Mouse (Mus musculus) kidney, embryonic 15.5 days (tissue): ENCODE results near the gene Vldlr. TPM values are rescaled to one million over a fixed set of nuclear protein-coding genes. Genes with fewer than 3 reads are reported as not detected.

Experiments
- ATAC-seq: fragments of 200-750 bp; cut with Nextera tagmentation; replicated peaks from 2 replicates; pipeline ENCODE4 v1.8.0; 2017; ENCODE audit warnings: moderate TSS enrichment; ENCODE audit not compliant: low FRiP score
- H3K27ac ChIP-seq: fragments of 300-500 bp; sonication (generic); 2 replicates; pipeline ENCODE4 v1.5.1; 2015; ENCODE audit warnings: mild to moderate bottlenecking, inconsistent platforms
- H3K27me3 ChIP-seq: fragments of 300-500 bp; sonication (generic); 2 replicates; pipeline ENCODE4 v1.6.1; 2015; ENCODE audit warnings: inconsistent platforms
- H3K36me3 ChIP-seq: fragments of 300-500 bp; sonication (generic); 2 replicates; pipeline ENCODE4 v1.6.1; 2015; ENCODE audit warnings: inconsistent platforms
- H3K4me1 ChIP-seq: fragments of 300-500 bp; sonication (generic); 2 replicates; pipeline ENCODE4 v1.6.1; 2015; ENCODE audit warnings: inconsistent platforms
- H3K4me2 ChIP-seq: fragments of 300-500 bp; sonication (generic); 2 replicates; pipeline ENCODE4 v1.6.1; 2015; ENCODE audit warnings: moderate library complexity, mild to moderate bottlenecking, inconsistent platforms
- H3K4me3 ChIP-seq: fragments of 300-500 bp; sonication (generic); replicated peaks from 2 replicates; pipeline ENCODE4 v1.5.1; 2015; ENCODE audit warnings: mild to moderate bottlenecking, inconsistent platforms
- H3K9ac ChIP-seq: fragments of 300-500 bp; sonication (generic); 2 replicates; pipeline ENCODE4 v1.6.1; 2015; ENCODE audit warnings: mild to moderate bottlenecking, inconsistent platforms
- H3K9me3 ChIP-seq: fragments of 300-500 bp; sonication (generic); replicated peaks from 2 replicates; pipeline ENCODE4 v1.6.1; 2016; ENCODE audit warnings: inconsistent platforms
- WGBS: fragments of 180-500 bp; shearing (Covaris S2); methylation state at CpG from one replicate; pipeline ENCODE4 v1.1.7; 2015; ENCODE audit warnings: mixed read lengths; 5-methylcytosine and 5-hydroxymethylcytosine counted together
- polyA plus RNA-seq: library from polyadenylated mRNA; unstranded; fragments of >200 nt; fragmentation: Nextera tagmentation; extraction: Ambion mirVana; gene quantifications from 2 replicates; pipeline ENCODE4 v1.2.1, GENCODE M21; 2015

Gene Vldlr
- polyA plus RNA-seq, 1 experiment from 2014 or later: 31.8 TPM

DNA sequence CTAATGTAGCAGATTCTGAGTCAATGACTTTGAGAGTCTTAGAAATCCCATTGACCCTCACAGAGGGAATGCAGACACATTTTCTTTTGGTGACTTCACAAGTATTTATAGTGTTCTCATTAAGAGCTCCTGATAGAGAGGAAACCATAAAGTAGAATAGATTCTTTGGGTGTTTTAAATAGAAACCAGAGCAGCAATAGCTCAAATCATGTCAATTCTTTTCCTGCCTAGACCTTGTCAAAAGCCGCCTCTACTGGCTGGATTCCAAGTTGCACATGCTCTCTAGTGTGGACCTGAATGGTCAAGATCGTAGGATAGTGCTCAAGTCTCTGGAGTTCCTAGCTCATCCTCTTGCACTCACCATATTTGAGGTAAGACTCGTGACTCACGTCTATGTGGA lies 27.2 kb downstream of the Vldlr start:
- Histone ChIP-seq H3K4me3 (no peak overlapping the region), H3K27me3 (no peaks in the 10 kb centered on the region), H3K9ac (no peak overlapping the region), H3K9me3 (no peaks in the 10 kb centered on the region), H3K4me2 (no peak overlapping the region), H3K4me1 (no peaks in the 10 kb centered on the region), H3K36me3 (peaks cover 91% of the 10 kb centered on the region), H3K27ac (no peak overlapping the region)
- no peak for ATAC-seq
- 77% methylated on average over 4 of the region's 4 CpGs for WGBS

DNA sequence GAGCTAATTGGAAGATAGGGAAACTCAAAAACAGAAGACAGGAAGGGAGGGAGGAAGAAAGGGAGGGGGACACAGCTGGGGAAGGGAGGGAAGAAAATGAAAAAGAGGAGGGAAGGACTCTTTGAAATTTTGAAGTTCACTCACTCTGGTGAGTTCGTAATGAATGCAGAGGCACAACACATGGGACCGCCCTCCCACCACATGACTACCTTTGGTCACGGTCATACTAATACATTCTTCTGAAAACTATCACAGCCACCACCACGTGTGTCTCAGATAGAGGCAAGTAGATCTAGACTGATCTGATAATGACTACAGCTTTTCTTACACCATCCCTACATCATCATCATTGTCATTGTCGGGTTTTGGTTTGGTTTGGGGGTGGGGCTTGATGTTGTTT lies 38.5 kb downstream of the Vldlr start:
- Histone ChIP-seq H3K9me3 (no peaks in the 10 kb centered on the region), H3K27ac (no peak overlapping the region), H3K36me3 (peaks cover 9% of the 10 kb centered on the region; the same call in 1 of the 2 replicates), H3K4me3 (no peak overlapping the region), H3K27me3 (no peaks in the 10 kb centered on the region), H3K4me1 (no peaks in the 10 kb centered on the region), H3K9ac (no peak overlapping the region), H3K4me2 (no peak overlapping the region)
- 88% methylated on average over 5 of the region's 5 CpGs for WGBS
- ATAC-seq: no peak

DNA sequence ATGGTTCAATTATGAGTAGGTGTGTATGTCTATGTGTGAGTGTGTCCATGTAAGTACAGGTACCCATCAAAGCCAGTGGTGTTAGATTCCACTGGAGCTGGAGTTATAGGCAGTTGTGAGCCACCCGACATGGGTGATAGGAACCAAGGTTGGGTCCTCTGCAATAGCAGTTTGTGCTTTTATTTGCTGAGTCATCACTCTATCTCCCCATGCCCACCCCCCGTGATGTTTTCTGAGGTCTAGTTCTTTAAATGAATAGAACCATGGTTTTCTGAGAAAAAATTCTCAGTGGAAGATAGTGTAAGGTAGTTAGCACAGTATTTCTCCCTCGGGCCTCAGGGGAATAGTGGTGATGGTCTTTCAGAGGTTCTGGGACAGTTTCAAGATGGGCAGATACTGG lies 39.4 kb downstream of the Vldlr start:
- 87% methylated on average over 3 of the region's 3 CpGs for WGBS
- no peak overlapping the region for H3K4me2 ChIP-seq
- 0 out of 2 replicates have a peak, but pooled peaks cover under 1% of the 10 kb centered on the region for H3K36me3 ChIP-seq
- H3K27me3 ChIP-seq: no peaks in the 10 kb centered on the region
- no peak for ATAC-seq
- H3K27ac ChIP-seq: no peak overlapping the region
- no peaks in the 10 kb centered on the region for H3K9me3 ChIP-seq
- H3K4me1 ChIP-seq: no peaks in the 10 kb centered on the region
- H3K4me3 ChIP-seq: no peak overlapping the region
- H3K9ac ChIP-seq: no peak overlapping the region

DNA sequence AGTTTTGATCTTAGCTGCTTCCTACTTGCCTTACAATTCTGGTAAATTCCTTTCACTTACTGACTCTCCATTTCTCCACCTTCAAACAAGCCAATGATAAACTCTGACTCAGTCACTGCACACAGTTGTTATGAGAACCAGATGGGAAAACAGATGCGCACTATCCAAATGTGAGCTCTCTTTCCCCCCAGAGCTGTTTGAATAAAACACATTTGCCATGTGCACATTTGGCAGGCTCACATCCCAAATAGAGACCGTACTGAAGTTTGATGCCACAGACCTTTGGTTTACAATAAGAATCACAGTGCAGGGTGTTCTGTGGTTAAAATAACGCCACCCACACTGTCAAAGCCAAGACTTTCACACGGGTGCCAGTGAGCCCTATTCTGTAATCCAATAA lies 43.8 kb downstream of the Vldlr start:
- 72% methylated on average over 4 of the region's 4 CpGs for WGBS
- no peak overlapping the region for H3K4me2 ChIP-seq
- no peaks in the 10 kb centered on the region for H3K4me1 ChIP-seq
- H3K9me3 ChIP-seq: no peaks in the 10 kb centered on the region
- no peaks in the 10 kb centered on the region for H3K36me3 ChIP-seq
- ATAC-seq: no peak
- no peak overlapping the region for H3K9ac ChIP-seq
- no peaks in the 10 kb centered on the region for H3K27me3 ChIP-seq
- no peak overlapping the region for H3K4me3 ChIP-seq
- H3K27ac ChIP-seq: no peak overlapping the region

DNA sequence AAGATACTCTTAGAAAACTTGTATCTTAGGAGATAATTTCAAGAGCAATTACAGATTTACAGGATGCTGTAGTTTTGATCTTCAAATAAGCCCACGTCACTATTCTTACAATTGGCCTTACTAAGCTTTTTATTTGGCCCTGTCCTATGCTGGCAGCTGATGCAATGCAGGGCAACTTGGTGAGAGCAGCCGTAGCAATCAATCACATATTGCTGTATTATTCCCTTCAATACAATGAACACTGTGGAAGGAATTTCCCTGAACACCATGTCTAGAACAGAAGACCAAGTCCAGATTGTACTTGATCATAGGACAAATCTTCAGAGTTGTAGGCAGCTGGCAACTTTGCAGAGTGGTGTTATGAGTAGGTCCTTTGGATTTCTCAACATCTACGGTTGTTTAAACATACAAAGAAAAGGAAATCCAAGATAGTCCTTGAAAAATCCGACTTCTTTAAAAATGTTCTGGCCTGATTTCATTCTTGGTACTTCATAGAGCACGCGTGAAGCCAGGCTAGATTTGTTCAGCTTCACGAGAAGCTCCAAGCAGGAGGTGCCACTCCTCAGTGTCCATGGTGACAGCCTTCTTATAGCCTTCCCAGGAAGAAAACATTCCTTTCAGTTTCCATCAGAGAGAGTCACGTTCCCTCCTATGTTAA lies 44.5 kb downstream of the Vldlr start:
- H3K9ac ChIP-seq: no peak overlapping the region
- no peak overlapping the region for H3K4me2 ChIP-seq
- ATAC-seq: no peak
- no peaks in the 10 kb centered on the region for H3K36me3 ChIP-seq
- no peaks in the 10 kb centered on the region for H3K4me1 ChIP-seq
- no peaks in the 10 kb centered on the region for H3K27me3 ChIP-seq
- H3K4me3 ChIP-seq: no peak overlapping the region
- 85% methylated on average over 8 of the region's 8 CpGs for WGBS
- H3K27ac ChIP-seq: no peak overlapping the region
- H3K9me3 ChIP-seq: no peaks in the 10 kb centered on the region

DNA sequence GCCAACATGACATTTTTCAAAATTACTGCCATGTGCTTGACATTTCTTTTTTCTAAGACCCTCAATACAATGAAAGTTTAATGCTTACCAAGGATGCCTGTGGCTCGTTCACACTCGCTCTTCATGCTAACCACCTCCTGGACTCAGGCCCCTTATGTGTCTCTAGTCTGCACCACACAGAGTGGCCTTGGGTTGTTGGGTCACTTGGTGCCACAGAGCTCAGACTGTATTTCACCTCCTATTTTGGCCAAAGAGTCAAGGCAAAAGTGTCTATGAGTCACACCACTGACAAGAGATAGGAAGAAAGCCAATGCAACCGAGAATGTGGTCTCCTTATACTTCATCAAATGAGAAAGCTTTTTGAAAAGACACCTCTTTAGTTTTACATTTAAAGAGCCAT lies 45.9 kb downstream of the Vldlr start:
- WGBS: 85% methylated on average over 3 of the region's 3 CpGs

DNA sequence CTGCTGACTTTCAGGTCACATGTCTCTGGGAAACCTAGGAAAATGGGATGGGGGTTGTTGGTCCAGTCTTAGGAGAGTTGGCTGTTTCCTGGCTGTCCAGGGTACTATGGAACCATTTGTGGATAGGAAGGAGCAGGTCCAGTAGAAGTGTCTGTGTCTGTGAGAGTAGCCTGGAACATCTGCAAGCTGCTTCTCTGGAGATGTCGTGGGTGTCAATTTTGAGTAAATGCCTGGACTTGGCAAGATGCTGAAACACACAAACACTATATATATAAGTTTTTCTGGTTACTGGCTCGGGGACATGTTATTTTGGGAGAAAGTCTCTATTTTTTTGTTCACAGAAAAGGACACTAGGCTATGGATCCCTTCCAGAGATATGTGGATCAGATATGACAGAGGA lies 57.1 kb downstream of the Vldlr start:
- Histone ChIP-seq H3K4me3 (no peak overlapping the region), H3K9me3 (no peaks in the 10 kb centered on the region), H3K4me1 (no peaks in the 10 kb centered on the region), H3K9ac (no peak overlapping the region), H3K27me3 (no peaks in the 10 kb centered on the region), H3K36me3 (no peaks in the 10 kb centered on the region), H3K4me2 (no peak overlapping the region), H3K27ac (no peak overlapping the region)
- WGBS: 81% methylated on average over 2 of the region's 2 CpGs
- ATAC-seq: no peak

More for the DNA sequence above, 45.9 kb downstream of the Vldlr start:
- no peak for ATAC-seq
- no peaks in the 10 kb centered on the region for H3K9me3 ChIP-seq
- H3K4me2 ChIP-seq: no peak overlapping the region
- H3K9ac ChIP-seq: no peak overlapping the region
- H3K4me1 ChIP-seq: no peaks in the 10 kb centered on the region
- no peak overlapping the region for H3K4me3 ChIP-seq
- no peaks in the 10 kb centered on the region for H3K27me3 ChIP-seq
- H3K27ac ChIP-seq: no peak overlapping the region
- H3K36me3 ChIP-seq: no peaks in the 10 kb centered on the region

DNA sequence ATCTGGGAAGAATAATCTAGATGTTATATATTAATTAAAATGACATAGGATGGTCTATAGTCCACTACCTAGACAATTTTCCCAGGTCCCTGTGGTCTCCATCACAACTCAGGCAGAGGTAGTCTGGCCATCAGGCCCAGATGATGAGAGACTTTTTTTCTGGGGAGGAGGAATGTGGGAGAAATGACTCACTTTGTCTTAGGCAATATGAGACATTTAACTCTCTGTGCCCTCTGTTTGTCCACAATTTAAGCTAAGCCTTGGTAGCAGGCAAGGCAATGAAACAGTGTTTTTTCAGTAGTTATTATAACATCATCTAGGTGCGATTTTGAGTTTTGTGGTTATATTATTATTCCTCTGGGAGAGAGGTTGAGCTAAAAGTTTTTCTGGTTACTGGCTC lies 58.1 kb downstream of the Vldlr start:
- H3K9me3 ChIP-seq: no peaks in the 10 kb centered on the region
- no peaks in the 10 kb centered on the region for H3K27me3 ChIP-seq
- H3K4me1 ChIP-seq: no peaks in the 10 kb centered on the region
- ATAC-seq: no peak
- H3K4me3 ChIP-seq: no peak overlapping the region
- no peak overlapping the region for H3K4me2 ChIP-seq
- no peaks in the 10 kb centered on the region for H3K36me3 ChIP-seq
- WGBS: 83% methylated on average over 1 of the region's 1 CpGs
- H3K9ac ChIP-seq: no peak overlapping the region
- H3K27ac ChIP-seq: no peak overlapping the region

DNA sequence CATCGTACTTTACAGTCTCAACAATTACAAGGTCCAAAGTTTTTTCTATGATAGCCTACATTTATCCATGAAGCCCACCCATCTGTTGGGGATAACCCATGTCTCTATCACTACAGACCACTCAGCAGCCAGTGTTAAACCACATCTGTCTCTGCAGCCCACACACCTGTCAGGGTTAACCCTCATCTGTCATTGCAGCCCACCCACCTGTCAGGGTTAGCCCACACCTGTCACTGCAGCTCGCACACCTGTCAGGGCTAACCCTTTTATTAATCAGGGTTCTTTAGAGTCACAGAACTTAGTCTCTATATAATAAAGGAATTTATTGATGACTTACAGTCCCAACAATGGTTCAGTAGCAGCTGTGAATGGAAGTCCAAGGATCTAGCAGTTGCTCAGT lies 62.9 kb downstream of the Vldlr start:
- Histone ChIP-seq H3K27ac (no peak overlapping the region), H3K36me3 (no peaks in the 10 kb centered on the region), H3K27me3 (no peaks in the 10 kb centered on the region), H3K4me2 (no peak overlapping the region), H3K9ac (no peak overlapping the region), H3K4me3 (no peak overlapping the region), H3K9me3 (no peaks in the 10 kb centered on the region), H3K4me1 (no peaks in the 10 kb centered on the region)
- ATAC-seq: no peak
- whole genome bisulfite sequencing: 91% methylated on average over 2 of the region's 2 CpGs

Other genes with a start within 250 kb of the Vldlr start
- gene Kcnv2, start 106.1 kb downstream of the Vldlr start, polyA plus RNA-seq: 0.21 and 0.37 TPM in 2 replicates
- gene Pum3, start 213.3 kb downstream of the Vldlr start, polyA plus RNA-seq: 89.0 and 97.7 TPM in 2 replicates